Comparison of ENCODE assay signal across 15 mouse cellular contexts in genomic region chr15:100320295-100320905, GRCm38 (mm10). TPM values are rescaled to one million over a fixed set of nuclear protein-coding genes. Genes with fewer than 3 reads are reported as not detected.
DNase-seq lines count a peak whose midpoint lies in the region; ATAC-seq and TF ChIP-seq lines count a peak whose summit lies in the region.
"Had no signal": no experiment of that assay in that cellular context is flagged by ENCODE, and none has a peak within 500 bp of the region (broad histone marks: within the 10 kb centered on the region; RNA-seq: fewer than 3 reads in every experiment).

No protein-coding gene starts in this region.

- no peaks in the 10 kb centered on the region for H3K27me3 ChIP-seq in midbrain, postnatal 0 days (ENCODE audit: insufficient read depth, low read length)
- H3K27me3 ChIP-seq in midbrain, embryonic 10.5 days (ENCODE audit: low read depth, poor library complexity, severe bottlenecking) = no peaks in the 10 kb centered on the region
- no peaks in the 10 kb centered on the region for H3K27me3 ChIP-seq in liver, embryonic 16.5 days (ENCODE audit: control insufficient read depth, insufficient read depth, low read depth, low read length)
- H3K27me3 ChIP-seq in forebrain, embryonic 16.5 days (replicated peaks; ENCODE audit: control insufficient read depth, insufficient read depth, low read length) = no peaks in the 10 kb centered on the region
- H3K27me3 ChIP-seq: forebrain, embryonic 13.5 days; hindbrain, embryonic 12.5 days had no signal

- DNase-seq in adrenal gland, postnatal 25 days = peak; percentile 7
- DNase-seq in adrenal gland, adult 8-10 months = no peak
- DNase-seq in midbrain, postnatal 0 days (ENCODE audit: low spot score) = peak; percentile 5
- DNase-seq in midbrain, embryonic 10.5 days (ENCODE audit: low spot score) = no peak
- DNase-seq in left cerebral cortex, postnatal 14 days (ENCODE audit: low spot score in 2 of 2) = no peak
- DNase-seq: thymus, postnatal 14 days had no signal

- H3K27ac ChIP-seq in midbrain, postnatal 0 days (ENCODE audit: low read depth, low read length) = no peak overlapping the region
- H3K27ac ChIP-seq in midbrain, embryonic 10.5 days (replicated peaks) = no peak overlapping the region
- peak overlapping the region; percentile 60 for H3K27ac ChIP-seq in liver, embryonic 16.5 days (ENCODE audit: low read length)
- H3K27ac ChIP-seq in forebrain, embryonic 16.5 days (ENCODE audit: low read length) = no peak overlapping the region
- H3K27ac ChIP-seq: forebrain, embryonic 13.5 days; hindbrain, embryonic 12.5 days had no signal

- TF ChIP-seq CTCF in midbrain, postnatal 0 days (IDR thresholded peaks at IDR 0.05) = no peak

- ATAC-seq in midbrain, postnatal 0 days (ENCODE audit: low FRiP score) = no peak
- ATAC-seq in liver, embryonic 16.5 days (ENCODE audit: low read depth) = no peak; the same call in 1 of the 2 replicates
- ATAC-seq in megakaryocyte progenitor cell, adult 5-6 weeks (replicated peaks; ENCODE audit: poor library complexity) = no peak
- ATAC-seq in forebrain, embryonic 16.5 days = no peak
- ATAC-seq: forebrain, embryonic 13.5 days had no signal

- no peaks in the 10 kb centered on the region for H3K4me1 ChIP-seq in midbrain, postnatal 0 days (ENCODE audit: insufficient read depth, low read length)
- peaks cover 8% of the 10 kb centered on the region; the same call in 1 of the 2 replicates for H3K4me1 ChIP-seq in midbrain, embryonic 10.5 days
- peaks cover 4% of the 10 kb centered on the region for H3K4me1 ChIP-seq in liver, embryonic 16.5 days (ENCODE audit: control insufficient read depth, low read depth, low read length)
- no peaks in the 10 kb centered on the region for H3K4me1 ChIP-seq in forebrain, embryonic 16.5 days (replicated peaks; ENCODE audit: control insufficient read depth, insufficient read depth, low read length)
- H3K4me1 ChIP-seq: forebrain, embryonic 13.5 days; hindbrain, embryonic 12.5 days had no signal

- H3K4me2 ChIP-seq in midbrain, postnatal 0 days (ENCODE audit: low read depth, low read length, poor library complexity, severe bottlenecking) = no peak overlapping the region
- no peak overlapping the region for H3K4me2 ChIP-seq in liver, embryonic 16.5 days (ENCODE audit: low read depth, low read length)
- H3K4me2 ChIP-seq in forebrain, embryonic 16.5 days (ENCODE audit: low read length) = no peak overlapping the region
- H3K4me2 ChIP-seq: forebrain, embryonic 13.5 days; hindbrain, embryonic 12.5 days had no signal

- WGBS in midbrain, postnatal 0 days = 78% methylated on average over 9 of the region's 9 CpGs
- WGBS in midbrain, embryonic 10.5 days = 82% methylated on average over 9 of the region's 9 CpGs
- 52% methylated on average over 9 of the region's 9 CpGs for WGBS in liver, embryonic 16.5 days (ENCODE audit: insufficient replicate concordance)
- 80% methylated on average over 9 of the region's 9 CpGs for WGBS in forebrain, embryonic 16.5 days

- H3K9ac ChIP-seq in midbrain, postnatal 0 days (replicated peaks; ENCODE audit: low read length, poor library complexity, severe bottlenecking) = no peak overlapping the region
- H3K9ac ChIP-seq in liver, embryonic 16.5 days (ENCODE audit: low read depth, low read length) = no peak overlapping the region
- H3K9ac ChIP-seq in forebrain, embryonic 16.5 days (replicated peaks; ENCODE audit: low read depth, low read length) = no peak overlapping the region
- H3K9ac ChIP-seq: forebrain, embryonic 13.5 days; hindbrain, embryonic 12.5 days had no signal

- H3K9me3 ChIP-seq in midbrain, postnatal 0 days (ENCODE audit: low read length) = no peaks in the 10 kb centered on the region
- H3K9me3 ChIP-seq in midbrain, embryonic 10.5 days (replicated peaks) = no peaks in the 10 kb centered on the region
- no peaks in the 10 kb centered on the region for H3K9me3 ChIP-seq in liver, embryonic 16.5 days (replicated peaks; ENCODE audit: control insufficient read depth, low read length)
- no peaks in the 10 kb centered on the region for H3K9me3 ChIP-seq in forebrain, embryonic 16.5 days (ENCODE audit: control insufficient read depth, low read length)
- H3K9me3 ChIP-seq: forebrain, embryonic 13.5 days; hindbrain, embryonic 12.5 days had no signal

- H3K36me3 ChIP-seq in midbrain, postnatal 0 days (ENCODE audit: insufficient read depth, low read length) = no peaks in the 10 kb centered on the region
- H3K36me3 ChIP-seq in midbrain, embryonic 10.5 days = no peaks in the 10 kb centered on the region
- H3K36me3 ChIP-seq in liver, embryonic 16.5 days (ENCODE audit: control insufficient read depth, insufficient read depth) = no peaks in the 10 kb centered on the region
- H3K36me3 ChIP-seq in forebrain, embryonic 16.5 days (ENCODE audit: control insufficient read depth, insufficient read depth) = no peaks in the 10 kb centered on the region
- H3K36me3 ChIP-seq: hindbrain, embryonic 12.5 days had no signal

- H3K4me3 ChIP-seq in midbrain, postnatal 0 days (ENCODE audit: low read depth, low read length) = no peak overlapping the region
- H3K4me3 ChIP-seq in midbrain, embryonic 10.5 days = no peak overlapping the region
- no peak overlapping the region for H3K4me3 ChIP-seq in liver, embryonic 16.5 days (ENCODE audit: low read depth, low read length)
- H3K4me3 ChIP-seq in forebrain, embryonic 16.5 days (replicated peaks; ENCODE audit: low read length) = no peak overlapping the region
- H3K4me3 ChIP-seq: forebrain, embryonic 13.5 days; hindbrain, embryonic 12.5 days had no signal

- intact Hi-C loops in left cerebral cortex, postnatal 14 days (cut with DNase I) = loop anchor here (10.0 kb wide), 1 partner anchor 54 kb away; no protein-coding TSS in a partner anchor

RNA-seq across cellular contexts. Expression of gene Mettl7a3, which starts 14.3 kb away (rescaled TPM):
- total RNA-seq in adrenal gland, postnatal 25 days (2021) = not detected in 2 replicates
- total RNA-seq in adrenal gland, adult 8-10 months (2022) = under 1 TPM in 2 of 4 experiments, not detected in 2; 0.27 to 0.31 TPM
- not detected in 2 replicates for total RNA-seq in midbrain, postnatal 0 days (2014; rRNA removed)
- not detected in 2 replicates for polyA plus RNA-seq in midbrain, postnatal 0 days (2015; fragmentation: Nextera tagmentation; extraction: Ambion mirVana)
- polyA plus RNA-seq in midbrain, embryonic 10.5 days (2016; fragmentation: Nextera tagmentation; extraction: Ambion mirVana) = not detected in 2 replicates
- polyA plus RNA-seq in liver, embryonic 16.5 days (2015; fragmentation: Nextera tagmentation; extraction: Ambion mirVana) = not detected in 2 replicates
- not detected in 2 replicates for total RNA-seq in megakaryocyte progenitor cell, adult 5-6 weeks (2015)
- total RNA-seq in megakaryocyte progenitor cell, adult 5-6 weeks (2017) = 0.10 TPM in 1 of 2 replicates, not detected in the other
- polyA plus RNA-seq in forebrain, embryonic 16.5 days (2015; fragmentation: Nextera tagmentation; extraction: Ambion mirVana) = not detected in 2 replicates
- under 1 TPM in 1 of 2 experiments, not detected in 1; 0.37 TPM for total RNA-seq in left cerebral cortex, postnatal 14 days (2021)
- polyA plus RNA-seq: forebrain, embryonic 13.5 days had no signal

RNA-seq across cellular contexts. Expression of gene Mettl7a1, which starts 16.5 kb away (rescaled TPM):
- 76.6 and 111 TPM in 2 replicates for total RNA-seq in adrenal gland, postnatal 25 days (2021)
- total RNA-seq in adrenal gland, adult 8-10 months (2022) = 100 to 1,000 TPM in 3 of 4 experiments, 10 to 100 TPM in 1; 80.4 to 134 (median 120) TPM
- total RNA-seq in midbrain, postnatal 0 days (2014; rRNA removed) = 12.4 and 13.5 TPM in 2 replicates
- 2.0 and 2.6 TPM in 2 replicates for polyA plus RNA-seq in midbrain, postnatal 0 days (2015; fragmentation: Nextera tagmentation; extraction: Ambion mirVana)
- 4.9 and 5.8 TPM in 2 replicates for polyA plus RNA-seq in midbrain, embryonic 10.5 days (2016; fragmentation: Nextera tagmentation; extraction: Ambion mirVana)
- polyA plus RNA-seq in liver, embryonic 16.5 days (2015; fragmentation: Nextera tagmentation; extraction: Ambion mirVana) = 12.6 and 13.5 TPM in 2 replicates
- 15.0 and 17.7 TPM in 2 replicates for total RNA-seq in megakaryocyte progenitor cell, adult 5-6 weeks (2015)
- 49.5 and 63.2 TPM in 2 replicates for total RNA-seq in megakaryocyte progenitor cell, adult 5-6 weeks (2017)
- 3.1 and 3.8 TPM in 2 replicates for polyA plus RNA-seq in forebrain, embryonic 16.5 days (2015; fragmentation: Nextera tagmentation; extraction: Ambion mirVana)
- total RNA-seq in left cerebral cortex, postnatal 14 days (2021) = 10 to 100 TPM; 16.5 to 17.7 TPM

RNA-seq across cellular contexts. Expression of gene Methig1, which starts 32.5 kb away (rescaled TPM):
- 0.64 TPM in 1 of 2 replicates, not detected in the other for total RNA-seq in adrenal gland, postnatal 25 days (2021)
- total RNA-seq in adrenal gland, adult 8-10 months (2022) = under 1 TPM; 0.41 to 0.98 (median 0.71) TPM
- not detected in 2 replicates for total RNA-seq in midbrain, postnatal 0 days (2014; rRNA removed)
- not detected in 2 replicates for polyA plus RNA-seq in midbrain, postnatal 0 days (2015; fragmentation: Nextera tagmentation; extraction: Ambion mirVana)
- polyA plus RNA-seq in midbrain, embryonic 10.5 days (2016; fragmentation: Nextera tagmentation; extraction: Ambion mirVana) = not detected in 2 replicates
- 0.08 and 0.13 TPM in 2 replicates for polyA plus RNA-seq in liver, embryonic 16.5 days (2015; fragmentation: Nextera tagmentation; extraction: Ambion mirVana)
- not detected in 2 replicates for total RNA-seq in megakaryocyte progenitor cell, adult 5-6 weeks (2015)
- not detected in 2 replicates for total RNA-seq in megakaryocyte progenitor cell, adult 5-6 weeks (2017)
- not detected in 2 replicates for polyA plus RNA-seq in forebrain, embryonic 16.5 days (2015; fragmentation: Nextera tagmentation; extraction: Ambion mirVana)
- total RNA-seq in left cerebral cortex, postnatal 14 days (2021) = not detected
- total RNA-seq: gastrocnemius, postnatal 4 days; layer of hippocampus, adult 18-20 months; left cerebral cortex, postnatal 4 days had no signal
- polyA plus RNA-seq: forebrain, embryonic 13.5 days; hindbrain, embryonic 12.5 days had no signal

RNA-seq across cellular contexts. Expression of gene Mettl7a2, which starts 32.6 kb away (rescaled TPM):
- 1.0 and 2.4 TPM in 2 replicates for total RNA-seq in adrenal gland, postnatal 25 days (2021)
- 1 to 10 TPM; 1.5 to 3.3 (median 2.5) TPM for total RNA-seq in adrenal gland, adult 8-10 months (2022)
- not detected in 2 replicates for total RNA-seq in midbrain, postnatal 0 days (2014; rRNA removed)
- not detected in 2 replicates for polyA plus RNA-seq in midbrain, postnatal 0 days (2015; fragmentation: Nextera tagmentation; extraction: Ambion mirVana)
- polyA plus RNA-seq in midbrain, embryonic 10.5 days (2016; fragmentation: Nextera tagmentation; extraction: Ambion mirVana) = not detected in 2 replicates
- not detected in 2 replicates for polyA plus RNA-seq in liver, embryonic 16.5 days (2015; fragmentation: Nextera tagmentation; extraction: Ambion mirVana)
- total RNA-seq in megakaryocyte progenitor cell, adult 5-6 weeks (2015) = not detected in 2 replicates
- total RNA-seq in megakaryocyte progenitor cell, adult 5-6 weeks (2017) = not detected in 2 replicates
- polyA plus RNA-seq in forebrain, embryonic 16.5 days (2015; fragmentation: Nextera tagmentation; extraction: Ambion mirVana) = not detected in 2 replicates
- under 1 TPM in 1 of 2 experiments, not detected in 1; 0.20 TPM for total RNA-seq in left cerebral cortex, postnatal 14 days (2021)
- polyA plus RNA-seq: forebrain, embryonic 13.5 days; hindbrain, embryonic 12.5 days; neural tube, embryonic 14.5 days had no signal

RNA-seq across cellular contexts. Expression of gene Tmprss12, which starts 39.8 kb away (rescaled TPM):
- total RNA-seq in adrenal gland, postnatal 25 days (2021) = not detected in 2 replicates
- total RNA-seq in adrenal gland, adult 8-10 months (2022) = not detected
- not detected in 2 replicates for total RNA-seq in midbrain, postnatal 0 days (2014; rRNA removed)
- not detected in 2 replicates for polyA plus RNA-seq in midbrain, postnatal 0 days (2015; fragmentation: Nextera tagmentation; extraction: Ambion mirVana)
- polyA plus RNA-seq in midbrain, embryonic 10.5 days (2016; fragmentation: Nextera tagmentation; extraction: Ambion mirVana) = not detected in 2 replicates
- polyA plus RNA-seq in liver, embryonic 16.5 days (2015; fragmentation: Nextera tagmentation; extraction: Ambion mirVana) = not detected in 2 replicates
- not detected in 2 replicates for total RNA-seq in megakaryocyte progenitor cell, adult 5-6 weeks (2015)
- not detected in 2 replicates for total RNA-seq in megakaryocyte progenitor cell, adult 5-6 weeks (2017)
- polyA plus RNA-seq in forebrain, embryonic 16.5 days (2015; fragmentation: Nextera tagmentation; extraction: Ambion mirVana) = not detected in 2 replicates
- total RNA-seq in left cerebral cortex, postnatal 14 days (2021) = not detected
- total RNA-seq: gastrocnemius, postnatal 4 days; layer of hippocampus, adult 18-20 months; left cerebral cortex, postnatal 4 days had no signal
- polyA plus RNA-seq: forebrain, embryonic 13.5 days; hindbrain, embryonic 12.5 days; neural tube, embryonic 14.5 days had no signal

Comparison
In these comparisons a context has a peak if more than half of its experiments do, and no peak if none do; other contexts are left out.
1. DNase-seq: peak in adrenal gland, postnatal 25 days (single experiment) and midbrain, postnatal 0 days (single experiment); none in adrenal gland, adult 8-10 months (single experiment), midbrain, embryonic 10.5 days (single experiment) and left cerebral cortex, postnatal 14 days (0 of 2).